Mouse (Mus musculus) thymus, postnatal 10 days (tissue): Measurements from ENCODE around the gene Krt28.

ENCODE experiments used
- DNase-seq, 2 experiments: peaks; one replicate each; pipeline ENCODE4 v3.0.0; 2021; ENCODE audit warnings: low spot score in 2 of 2

Gene Krt28

DNA sequence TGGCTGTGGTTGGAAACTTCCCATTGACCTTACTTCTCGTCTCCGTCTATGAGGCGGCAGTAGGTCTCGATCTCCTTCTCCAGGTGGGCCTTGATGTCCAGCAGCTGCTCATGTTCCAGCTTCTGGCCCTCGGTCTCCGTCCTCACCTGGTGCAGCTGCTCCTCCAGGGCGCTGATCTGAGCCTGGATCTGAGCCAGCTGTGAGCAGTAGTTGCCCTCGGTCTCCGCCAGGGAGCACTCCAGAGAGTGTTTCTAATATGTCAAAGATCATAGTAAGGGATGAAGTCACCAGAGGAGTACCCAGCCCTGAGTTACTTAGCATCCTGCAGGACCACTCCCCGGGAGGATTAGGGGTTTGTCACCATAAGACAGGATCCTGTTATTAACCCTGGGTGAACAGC, 7.9 kb downstream of the Krt28 start:
- peak in 1 of 2 experiments; percentile 14 for DNase-seq

GRCm38 (mm10) chr11:99364412-99364811, 10.3 kb downstream of the Krt28 start:
- no peak for DNase-seq

GRCm38 (mm10) chr11:99361423-99361822, 13.3 kb downstream of the Krt28 start:
- DNase-seq = no peak

DNA sequence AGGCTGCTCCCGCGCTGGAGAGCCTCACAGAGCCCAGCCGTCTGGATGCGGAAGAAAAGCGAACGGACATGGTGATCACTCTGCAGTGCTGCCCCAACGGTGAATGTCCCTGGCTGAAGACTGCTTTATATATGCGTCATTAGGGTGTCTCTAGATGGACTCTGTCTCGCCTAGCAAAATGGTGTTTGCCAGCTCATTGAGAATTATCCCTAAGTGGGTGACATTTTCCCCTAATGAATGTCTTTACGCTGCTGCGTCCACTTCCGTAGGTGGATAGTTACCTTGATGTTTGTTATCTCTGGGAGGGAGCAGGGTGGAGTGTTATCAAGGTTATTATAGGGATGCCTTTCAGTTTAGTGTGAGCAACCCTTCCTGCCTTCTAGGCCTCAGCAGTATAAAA, 23.7 kb downstream of the Krt28 start, which contains the start of gene Krt27:
Gene Krt27, minus strand, starts transcription at position 101 of the 400 bp plus-strand sequence.
- DNase-seq = no peak

DNA sequence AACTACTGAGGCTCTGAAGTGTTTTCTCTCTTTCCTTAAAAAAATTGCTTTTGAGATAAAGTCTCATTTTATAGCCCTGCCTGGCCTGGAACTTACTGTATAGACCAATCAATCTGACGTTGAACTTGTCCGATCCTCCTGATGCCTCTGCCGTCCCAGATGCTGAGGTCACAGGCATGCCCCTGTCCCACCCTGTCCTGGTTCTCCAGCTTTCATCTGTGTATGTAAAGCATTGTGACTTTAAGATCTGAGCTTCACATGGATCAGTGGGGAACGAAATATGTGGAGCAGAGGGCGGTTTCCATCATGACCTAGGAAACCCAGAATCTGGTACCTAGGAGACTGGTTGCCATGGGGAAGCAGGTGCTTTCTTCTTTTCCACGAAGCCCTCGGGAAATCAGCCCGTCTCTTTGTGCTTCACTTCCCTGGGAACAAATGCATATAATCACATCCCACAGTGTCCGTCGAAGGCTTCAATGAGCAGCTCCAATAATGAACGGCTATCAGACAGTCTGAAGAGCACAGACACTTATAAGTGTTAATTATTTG, 35.3 kb downstream of the Krt28 start:
- no peak for DNase-seq

GRCm38 (mm10) chr11:99337866-99338265, 36.8 kb downstream of the Krt28 start, which contains the start of gene Krt26:
Gene Krt26, minus strand, starts transcription at chr11:99337966.
- no peak for DNase-seq

DNA sequence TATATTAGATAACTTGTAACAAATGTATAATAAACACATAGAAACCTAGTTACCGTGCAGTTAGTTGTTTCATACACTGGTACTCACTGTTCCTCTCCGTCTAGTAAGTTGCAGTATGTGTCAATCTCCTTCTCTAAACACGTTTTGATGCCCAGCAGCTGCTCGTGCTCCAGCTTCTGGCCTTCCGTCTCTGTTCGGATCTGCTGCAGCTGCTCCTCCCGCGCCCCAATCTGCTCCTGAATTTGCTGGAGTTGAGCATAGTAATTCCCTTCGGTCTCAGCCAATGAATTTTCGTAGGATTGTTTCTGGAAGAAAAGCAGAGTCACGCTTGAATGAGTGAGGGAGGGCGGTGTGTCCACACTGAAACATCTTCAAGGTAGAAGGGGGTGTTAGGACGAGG, 41.3 kb downstream of the Krt28 start:
- no peak for DNase-seq

- DNase-seq = no peak
Observed at GRCm38 (mm10) chr11:99329655-99330054, 45.0 kb downstream of the Krt28 start.

- DNase-seq = no peak
Observed at GRCm38 (mm10) chr11:99322851-99323250, 51.9 kb downstream of the Krt28 start, which contains the start of gene Krt25. Gene Krt25, minus strand, starts transcription at chr11:99322951.

DNA sequence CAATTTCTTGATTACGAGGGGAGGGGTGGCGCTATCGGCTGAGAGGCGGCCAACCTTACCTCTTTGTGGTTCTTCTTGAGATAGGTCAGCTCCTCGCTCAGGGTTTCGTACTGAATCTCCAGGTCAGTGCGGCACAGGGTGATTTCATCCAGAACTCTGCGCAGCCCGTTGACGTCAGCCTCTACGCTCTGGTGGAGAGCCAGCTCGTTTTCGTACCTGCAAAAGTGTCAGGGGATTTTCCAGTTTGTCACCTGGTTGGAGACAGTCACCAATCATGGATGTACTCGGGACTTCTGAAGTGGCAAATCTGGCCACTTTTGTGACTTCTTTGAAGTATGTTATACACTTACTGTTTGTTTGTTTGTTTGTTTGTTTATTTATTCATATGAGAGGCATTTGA, 53.6 kb downstream of the Krt28 start:
- DNase-seq = no peak

DNA sequence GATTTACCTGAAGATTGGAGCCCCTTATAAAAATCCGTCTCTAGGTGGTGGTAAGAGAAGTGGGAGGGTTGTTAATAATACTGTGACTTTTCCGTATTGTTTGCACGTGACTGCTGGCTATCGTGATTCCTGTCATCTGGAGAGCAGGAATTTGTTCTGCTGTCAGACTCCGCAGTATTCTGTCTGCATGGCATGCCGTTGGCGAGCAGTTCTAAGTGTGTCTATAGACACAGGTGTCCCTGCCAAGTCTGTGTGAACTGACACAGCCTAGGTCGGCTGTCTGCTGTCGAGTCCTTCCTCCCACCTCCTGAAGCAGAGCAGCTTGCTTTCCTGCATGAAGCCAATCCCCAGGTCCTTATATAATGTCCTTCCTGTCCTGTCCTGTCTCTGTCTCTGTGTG, 55.6 kb downstream of the Krt28 start:
- DNase-seq = no peak

DNA sequence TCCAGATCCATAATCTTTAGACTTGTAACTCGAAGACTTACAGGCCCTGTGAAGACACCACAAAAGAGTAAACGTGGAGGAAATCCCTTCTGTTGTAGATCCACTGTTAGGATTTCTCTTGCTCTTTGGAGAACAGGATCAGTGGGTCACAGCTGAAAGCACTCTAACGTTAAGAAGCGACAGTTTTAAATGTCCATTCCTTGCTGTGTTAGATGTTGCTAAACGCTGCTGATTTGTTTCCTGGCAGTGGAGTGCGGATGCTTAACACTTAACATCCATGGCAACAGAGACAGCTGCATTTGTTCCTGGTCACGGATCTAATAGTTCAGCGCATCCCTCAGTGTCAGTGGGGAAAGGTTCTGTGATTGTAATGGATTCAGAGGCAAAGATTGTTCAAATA, 58.2 kb downstream of the Krt28 start:
- DNase-seq = no peak
